Mouse (Mus musculus) gastrocnemius, postnatal 25 days (tissue): ENCODE results near the gene Wrnip1. TPM values are rescaled to one million over a fixed set of nuclear protein-coding genes. Genes with fewer than 3 reads are reported as not detected.

Experiments used
- DNase-seq: peaks from one replicate; pipeline ENCODE4 v3.0.0; 2022
- long read RNA-seq, 2 experiments: library from polyadenylated mRNA; stranded (forward); transcript quantifications; one replicate each; pipeline ENCODE4 v2.0.0; 2021
- total RNA-seq, 2 experiments: library from RNA; stranded (reverse); gene quantifications; 1 replicate in 1 of 2; 2 replicates in 1 of 2; pipeline ENCODE4 v1.2.3; 2021

Wrnip1 gene
- 1 to 10 TPM; 5.8 to 7.5 TPM for total RNA-seq
- long read RNA-seq, experiment 1, partial matches to known transcripts = 0 of 3 reads
- long read RNA-seq, experiment 1, other reads (novel, unspliced or antisense) = 2 of 3 reads
- long read RNA-seq, experiment 2, transcript Wrnip1-201 (7 exons, 2,633 nt) = major isoform, 10 of 11 reads
- long read RNA-seq, experiment 2, partial matches to known transcripts = 0 of 11 reads
- long read RNA-seq, experiment 2, other reads (novel, unspliced or antisense) = 1 of 11 reads

GRCm38 (mm10) chr13:32801693-32802221 is at the start of gene Wrnip1:
Wrnip1 (plus strand) TSS chr13:32802038.
- DNase-seq = peak; percentile 99

- no peak for DNase-seq
These were observed 49.7 kb upstream of the Wrnip1 start for GRCm38 (mm10) chr13:32752066-32752657.

GRCm38 (mm10) chr13:32759036-32759435 is 42.8 kb upstream of the Wrnip1 start:
- no peak for DNase-seq

- DNase-seq = no peak
These were observed 41.0 kb upstream of the Wrnip1 start for GRCm38 (mm10) chr13:32760795-32761194.

- DNase-seq = peak; percentile 81
These were observed 38.7 kb upstream of the Wrnip1 start for GRCm38 (mm10) chr13:32763141-32763540.

GRCm38 (mm10) chr13:32764448-32764847 is 37.4 kb upstream of the Wrnip1 start:
- DNase-seq = peak; percentile 90

- no peak for DNase-seq
These were observed 33.7 kb upstream of the Wrnip1 start for GRCm38 (mm10) chr13:32768104-32768503.

- no peak for DNase-seq
These were observed 31.9 kb upstream of the Wrnip1 start for GRCm38 (mm10) chr13:32769960-32770359.

GRCm38 (mm10) chr13:32775889-32776288 is 25.9 kb upstream of the Wrnip1 start:
- DNase-seq = no peak

GRCm38 (mm10) chr13:32776350-32776749 is 25.5 kb upstream of the Wrnip1 start:
- DNase-seq = peak; percentile 55

GRCm38 (mm10) chr13:32778861-32779260 is 23.0 kb upstream of the Wrnip1 start:
- DNase-seq = no peak

GRCm38 (mm10) chr13:32783055-32783454 is 18.8 kb upstream of the Wrnip1 start:
- DNase-seq = no peak

GRCm38 (mm10) chr13:32783816-32784215 is 18.0 kb upstream of the Wrnip1 start, which contains the start of gene Mylk4:
Mylk4 (minus strand) TSS chr13:32783954.
- peak; percentile 53 for DNase-seq

GRCm38 (mm10) chr13:32787584-32787983 is 14.3 kb upstream of the Wrnip1 start:
- DNase-seq = no peak

- DNase-seq = no peak
These were observed 12.1 kb upstream of the Wrnip1 start for GRCm38 (mm10) chr13:32789781-32790180.

GRCm38 (mm10) chr13:32794619-32795018 is 7.2 kb upstream of the Wrnip1 start:
- peak; percentile 83 for DNase-seq

GRCm38 (mm10) chr13:32795166-32795565 is 6.7 kb upstream of the Wrnip1 start:
- DNase-seq = no peak

GRCm38 (mm10) chr13:32797085-32797484 is 4.8 kb upstream of the Wrnip1 start:
- no peak for DNase-seq

GRCm38 (mm10) chr13:32799131-32799530 is 2.7 kb upstream of the Wrnip1 start:
- DNase-seq = no peak

- DNase-seq = no peak
These were observed 979 bp upstream of the Wrnip1 start for GRCm38 (mm10) chr13:32800859-32801258.

GRCm38 (mm10) chr13:32802259-32803081 is 632 bp downstream of the Wrnip1 start, which contains the start of gene D930007J09Rik:
D930007J09Rik (minus strand) TSS chr13:32802849.
- DNase-seq = peak; percentile 60

GRCm38 (mm10) chr13:32803701-32804345 is 2.0 kb downstream of the Wrnip1 start:
- DNase-seq = no peak
